8 mouse cellular contexts compared by ENCODE assay signal in genomic region chr15:82033762-82034161, GRCm38 (mm10). TPM values are rescaled to one million over a fixed set of nuclear protein-coding genes. Genes with fewer than 3 reads are reported as not detected.
DNase-seq lines count a peak whose midpoint lies in the region; ATAC-seq lines count a peak whose summit lies in the region.

Gene Desi1 (minus strand): TSS chr15:82033862.

- H3K36me3 ChIP-seq in kidney, embryonic 16.5 days (ENCODE audit: insufficient read depth, low read length) = peaks cover 39% of the 10 kb centered on the region
- H3K36me3 ChIP-seq in midbrain, embryonic 16.5 days (ENCODE audit: control insufficient read depth, insufficient read depth, low read length) = peaks cover 34% of the 10 kb centered on the region

- H3K4me2 ChIP-seq in kidney, embryonic 16.5 days (replicated peaks; ENCODE audit: low read depth, low read length) = no peak within 1 kb of the TSS
- no peak within 1 kb of the TSS for H3K4me2 ChIP-seq in midbrain, embryonic 16.5 days (ENCODE audit: low read length)

- intact Hi-C loops in gastrocnemius, postnatal 14 days (cut with DNase I; ENCODE audit: low total_unique reads) = no loop called here

- ATAC-seq in kidney, embryonic 16.5 days (ENCODE audit: low FRiP score, low TSS enrichment) = no peak
- no peak for ATAC-seq in midbrain, embryonic 16.5 days

- no peak within 1 kb of the TSS for H3K27ac ChIP-seq in kidney, embryonic 16.5 days (ENCODE audit: low read length)
- no peak within 1 kb of the TSS for H3K27ac ChIP-seq in midbrain, embryonic 16.5 days (ENCODE audit: low read length)

- WGBS in kidney, embryonic 16.5 days = 75% methylated on average over 4 of the region's 4 CpGs
- WGBS in large intestine, adult 2 months = 90% methylated on average over 4 of the region's 4 CpGs
- 96% methylated on average over 4 of the region's 4 CpGs for WGBS in midbrain, embryonic 16.5 days

- no peak for DNase-seq in kidney, adult 18-20 months
- no peak for DNase-seq in adrenal gland, adult 8-10 months
- no peak for DNase-seq in gastrocnemius, postnatal 14 days
- no peak for DNase-seq in large intestine, adult 2 months (ENCODE audit: low read depth, low spot score)
- DNase-seq in embryo, embryonic 9.5 days (ENCODE audit: extremely low spot score) = no peak
- no peak for DNase-seq in embryo, embryonic 11 days

- H3K4me1 ChIP-seq in kidney, embryonic 16.5 days (ENCODE audit: insufficient read depth, low read length) = no peaks in the 10 kb centered on the region
- H3K4me1 ChIP-seq in midbrain, embryonic 16.5 days (ENCODE audit: control insufficient read depth, insufficient read depth, low read length) = no peaks in the 10 kb centered on the region

- H3K27me3 ChIP-seq in kidney, embryonic 16.5 days (ENCODE audit: insufficient read depth, low read length) = no peaks in the 10 kb centered on the region
- no peaks in the 10 kb centered on the region for H3K27me3 ChIP-seq in midbrain, embryonic 16.5 days (ENCODE audit: control insufficient read depth, insufficient read depth, low read depth, low read length)

- H3K4me3 ChIP-seq in kidney, embryonic 16.5 days (ENCODE audit: low read length) = no peak within 1 kb of the TSS
- no peak within 1 kb of the TSS for H3K4me3 ChIP-seq in midbrain, embryonic 16.5 days (ENCODE audit: low read depth, low read length)

- H3K9ac ChIP-seq in kidney, embryonic 16.5 days (replicated peaks; ENCODE audit: low read length) = no peak within 1 kb of the TSS
- H3K9ac ChIP-seq in midbrain, embryonic 16.5 days (ENCODE audit: low read depth, low read length) = no peak within 1 kb of the TSS

- no peaks in the 10 kb centered on the region for H3K9me3 ChIP-seq in kidney, embryonic 16.5 days (ENCODE audit: low read length)
- no peaks in the 10 kb centered on the region for H3K9me3 ChIP-seq in midbrain, embryonic 16.5 days (replicated peaks; ENCODE audit: control insufficient read depth, low read length, poor library complexity, severe bottlenecking)

RNA-seq across cellular contexts. Expression of gene Desi1, which starts in this region (rescaled TPM):
- polyA plus RNA-seq in kidney, embryonic 16.5 days (2015; fragmentation: Nextera tagmentation; extraction: Ambion mirVana) = 28.4 and 28.9 TPM in 2 replicates
- 100 to 1,000 TPM in 2 of 4 experiments, 10 to 100 TPM in 2; 50.8 to 137 (median 93.4) TPM for total RNA-seq in adrenal gland, adult 8-10 months (2022)
- total RNA-seq in gastrocnemius, postnatal 14 days (2021) = 10 to 100 TPM; 18.8 to 23.9 TPM
- polyA plus RNA-seq in large intestine, adult 2 months (2012; rRNA removed) = 24.4 and 29.8 TPM in 2 replicates
- polyA plus RNA-seq in midbrain, embryonic 16.5 days (2015; fragmentation: Nextera tagmentation; extraction: Ambion mirVana) = 46.4 and 47.2 TPM in 2 replicates
